Mouse (Mus musculus) telencephalon, adult 2 months (tissue): ENCODE measurements around the gene Rnps1.
"Not testable (repeated sequence)": the region's sequence is repeated elsewhere in the genome, so short reads cannot be mapped to it uniquely, and the experiment has no call there.

ENCODE experiments used
- DNase-seq: peaks from one replicate; pipeline ENCODE4 v3.0.0-alpha.2; 2011; ENCODE audit warnings: low read depth, low spot score

Rnps1 gene

GRCm38 (mm10) chr17:24414230-24414976 is at the start of gene Rnps1:
Gene Rnps1, plus strand, starts transcription at chr17:24414565.
- DNase-seq = peak; percentile 98

GRCm38 (mm10) chr17:24365863-24366262 is 48.5 kb upstream of the Rnps1 start:
- DNase-seq = no peak

GRCm38 (mm10) chr17:24375094-24375712 is 39.2 kb upstream of the Rnps1 start:
- DNase-seq = no peak

DNA sequence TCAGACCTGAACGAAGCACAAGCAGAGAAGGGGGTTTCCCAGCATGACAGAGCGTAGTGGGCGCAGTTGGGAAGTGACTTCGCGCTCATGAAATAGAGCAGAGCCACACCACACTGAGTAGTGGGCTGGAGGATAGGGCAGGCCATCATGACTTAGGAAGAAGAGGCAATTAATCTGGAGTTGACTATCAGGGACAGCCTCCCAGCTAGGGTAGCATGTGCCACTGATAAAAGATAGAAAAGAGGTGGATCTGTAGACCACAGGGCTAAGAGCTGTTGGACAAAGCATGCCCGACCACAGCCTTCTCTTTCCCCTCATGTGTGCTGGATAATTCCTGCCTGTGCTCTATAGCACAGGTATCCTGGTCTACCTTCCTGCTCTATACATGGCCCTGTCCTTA is 38.5 kb upstream of the Rnps1 start:
- no peak for DNase-seq

DNA sequence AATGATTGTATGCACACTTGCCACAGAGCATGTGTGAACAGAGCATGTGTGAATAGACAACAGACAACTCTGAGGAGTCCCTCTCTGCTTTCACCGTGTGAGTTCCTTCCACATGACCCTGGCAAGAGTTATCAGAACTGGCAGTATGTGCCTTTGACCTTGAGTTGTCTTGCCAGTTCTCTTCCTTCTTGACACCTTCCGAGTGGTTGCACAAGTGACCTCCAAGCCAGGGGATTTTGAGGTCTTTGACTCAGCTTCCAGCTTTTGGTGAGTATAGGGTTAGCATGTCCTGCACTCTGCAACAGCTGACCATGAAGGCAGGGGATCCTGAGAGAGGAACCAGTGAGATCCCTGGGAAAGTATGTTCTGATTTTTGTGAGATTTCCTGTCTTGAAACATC is 35.9 kb upstream of the Rnps1 start:
- DNase-seq = no peak

- no peak for DNase-seq
These were observed 30.6 kb upstream of the Rnps1 start for GRCm38 (mm10) chr17:24383789-24384188.

GRCm38 (mm10) chr17:24388711-24389110 is 25.7 kb upstream of the Rnps1 start:
- no peak for DNase-seq

- no peak for DNase-seq
These were observed 24.5 kb upstream of the Rnps1 start for GRCm38 (mm10) chr17:24389865-24390264.

- DNase-seq = no peak
These were observed 23.2 kb upstream of the Rnps1 start for GRCm38 (mm10) chr17:24391149-24391548.

DNA sequence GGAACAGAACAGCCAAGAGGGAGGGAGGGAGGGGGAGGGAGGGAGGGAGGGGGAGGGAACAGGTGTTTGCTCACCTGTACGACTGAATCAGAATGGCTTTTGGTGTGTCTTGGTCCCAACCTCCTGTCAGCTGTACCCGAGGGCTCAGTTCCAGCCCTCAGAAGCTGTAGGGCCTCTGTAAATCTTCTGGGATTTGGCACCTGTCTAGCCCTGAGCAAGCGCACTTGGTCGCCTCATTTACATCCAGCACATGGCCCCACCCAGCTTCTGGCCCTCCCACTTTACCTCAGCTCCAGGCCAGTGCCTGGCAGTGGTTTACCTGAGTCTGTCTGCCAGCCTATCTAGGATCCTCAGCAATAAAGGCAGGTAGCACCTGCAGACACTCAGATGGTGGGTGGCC is 20.8 kb upstream of the Rnps1 start:
- DNase-seq = no peak

GRCm38 (mm10) chr17:24394456-24394855 is 19.9 kb upstream of the Rnps1 start:
- DNase-seq = no peak

GRCm38 (mm10) chr17:24402371-24402770 is 12.0 kb upstream of the Rnps1 start:
- peak; percentile 26 for DNase-seq

DNA sequence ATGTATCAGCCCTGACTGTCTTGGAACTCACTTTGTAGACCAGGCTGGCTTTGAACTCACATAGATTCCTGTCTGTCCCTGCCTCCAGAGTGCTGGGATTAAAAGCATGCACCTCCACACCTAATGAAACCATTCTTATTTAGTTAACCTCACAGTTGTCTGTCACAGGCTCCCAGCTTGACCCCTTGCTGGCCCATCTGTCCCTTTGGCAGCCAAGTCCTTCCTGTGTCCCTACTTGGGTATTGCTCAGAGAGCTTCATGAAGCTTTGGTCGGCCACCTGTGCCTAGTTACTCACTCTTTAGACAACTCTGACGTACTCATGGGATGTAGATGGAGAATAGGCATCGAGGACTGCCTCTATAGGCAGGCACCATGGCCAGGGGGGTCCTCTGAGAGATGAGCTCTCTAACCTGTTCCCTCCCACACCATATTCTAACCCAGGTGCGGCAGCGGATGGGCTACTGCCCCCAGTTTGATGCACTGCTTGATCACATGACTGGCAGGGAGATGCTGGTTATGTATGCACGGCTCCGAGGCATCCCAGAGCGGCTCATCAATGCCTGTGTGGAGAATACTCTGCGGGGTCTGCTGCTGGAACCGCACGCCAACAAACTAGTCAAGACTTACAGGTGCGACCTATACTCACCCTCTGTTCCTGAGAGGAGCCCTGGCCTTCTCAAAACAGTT is 7.1 kb upstream of the Rnps1 start:
- no peak for DNase-seq

GRCm38 (mm10) chr17:24413557-24414211 is 681 bp upstream of the Rnps1 start:
- no peak for DNase-seq

- no peak for DNase-seq
These were observed 646 bp downstream of the Rnps1 start for GRCm38 (mm10) chr17:24415011-24415410.

DNA sequence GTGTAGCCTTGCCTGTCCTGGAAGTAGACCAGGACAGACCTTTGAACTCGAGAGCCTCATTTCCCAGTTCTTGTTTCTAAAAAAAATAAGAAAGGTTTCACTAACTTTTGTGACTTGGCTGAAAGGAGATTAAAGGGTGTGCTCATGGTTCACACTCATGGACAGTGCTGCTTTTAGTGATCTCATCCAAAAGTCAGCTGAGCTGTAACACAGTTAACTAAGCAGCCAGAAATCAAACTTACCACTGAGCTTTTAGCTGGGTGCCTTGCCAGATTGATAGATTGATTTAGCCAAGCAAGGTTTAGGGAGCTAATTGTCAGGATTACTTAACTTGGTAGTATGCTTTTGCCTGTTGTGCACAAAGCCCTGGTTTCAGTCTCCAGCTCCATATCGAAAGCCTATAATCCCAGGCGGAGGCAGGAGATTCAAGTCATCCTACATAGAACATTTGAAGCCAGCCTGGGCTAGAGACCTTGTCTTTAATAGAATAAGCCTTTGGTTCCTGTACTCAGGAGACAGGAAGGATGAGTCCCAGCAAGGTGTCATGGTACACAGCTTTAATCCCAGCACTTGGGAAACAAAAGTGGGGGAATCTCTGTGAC is 1.8 kb downstream of the Rnps1 start:
- DNase-seq = no peak

GRCm38 (mm10) chr17:24423114-24423513 is 8.7 kb downstream of the Rnps1 start:
- no peak for DNase-seq

DNA sequence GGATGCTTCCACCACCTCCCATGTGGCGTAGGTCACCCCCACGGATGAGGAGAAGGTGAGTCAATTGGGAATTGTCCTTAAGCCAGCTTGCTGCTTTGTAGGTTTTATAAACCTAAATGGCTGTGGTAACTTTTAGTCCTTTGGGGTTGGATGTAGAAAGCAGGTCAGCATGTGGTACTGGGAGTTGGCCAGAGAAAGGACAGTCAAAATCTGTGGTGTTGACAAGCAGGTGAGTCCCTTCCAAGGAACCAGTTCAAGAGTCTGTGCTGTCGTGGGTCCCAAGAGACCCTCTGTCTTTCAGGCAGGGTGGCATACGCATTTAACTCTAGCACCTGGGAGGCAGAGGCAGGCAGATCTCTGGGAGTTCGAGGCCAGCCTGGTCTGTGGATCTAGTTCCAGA is 10.1 kb downstream of the Rnps1 start:
- no peak for DNase-seq

GRCm38 (mm10) chr17:24425326-24425725 is 11.0 kb downstream of the Rnps1 start:
- not testable (repeated sequence) for DNase-seq

DNA sequence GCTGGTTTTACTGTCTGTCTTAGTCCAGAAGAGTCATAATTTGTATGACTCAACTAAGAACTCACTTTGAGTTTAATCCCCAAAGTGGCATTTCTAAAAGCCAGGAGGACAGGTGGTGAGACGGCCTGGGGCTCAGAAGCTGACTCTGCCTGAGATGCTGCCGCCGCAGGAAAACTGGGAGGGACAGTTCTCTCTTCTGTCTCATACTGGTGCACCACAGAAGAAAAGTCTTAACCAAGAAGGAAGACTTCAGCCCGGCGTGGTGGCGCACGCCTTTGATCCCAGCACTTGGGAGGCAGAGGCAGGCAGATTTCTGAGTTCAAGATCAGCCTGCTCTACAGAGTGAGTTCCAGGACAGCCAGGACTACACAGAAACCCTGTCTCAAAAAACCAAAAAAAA is 11.5 kb downstream of the Rnps1 start:
- DNase-seq = no peak

- DNase-seq = peak; percentile 76
These were observed 12.3 kb downstream of the Rnps1 start, which contains the start of gene Eci1 for GRCm38 (mm10) chr17:24426471-24427169. Gene Eci1, plus strand, starts transcription at chr17:24426641.
